Mouse (Mus musculus): ENCODE measurements at regions not wholly inside any gene's neighbourhood (a gene's known extent, or its start where the extent isn't known, plus 50 kb on each side); places are given as distances from the start of the nearest gene placed in this dataset.

DNA sequence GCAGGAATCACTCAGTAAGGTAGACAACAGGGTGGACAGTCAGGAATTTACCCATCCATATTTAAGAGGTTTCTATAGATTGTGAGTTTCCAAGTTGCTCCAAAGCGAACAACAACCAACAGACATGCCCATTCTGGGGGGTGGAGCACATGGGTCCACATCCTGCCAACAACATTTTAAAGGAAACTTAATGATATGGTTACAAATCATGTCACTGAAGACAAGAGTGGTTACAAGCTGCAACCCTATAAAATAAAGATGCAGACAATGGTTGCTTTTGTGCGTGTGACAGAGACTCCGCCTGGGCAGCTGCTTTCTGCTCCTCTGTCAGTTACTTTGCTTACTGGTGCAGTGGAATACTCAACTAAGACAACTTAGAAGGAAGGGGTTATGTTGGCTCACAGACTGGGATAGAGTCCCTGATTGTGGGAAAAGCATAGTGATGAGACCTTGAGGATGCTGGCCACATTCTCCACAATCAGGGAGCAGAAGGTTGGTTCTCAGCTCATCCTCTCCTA, 52.3 kb upstream of the Irx4 start:
- no peak for TF ChIP-seq CTCF (IDR thresholded peaks at IDR 0.05)
- no peak overlapping the region for H3K27ac ChIP-seq
- DNase-seq, result no peak
- intact Hi-C loops (cut with DNase I), result no loop called here
- H3K4me3 ChIP-seq, result no peak overlapping the region
